Mouse (Mus musculus) macrophage (primary cell): ENCODE data around the gene 1110017D15Rik. TPM values are rescaled to one million over a fixed set of nuclear protein-coding genes. Genes with fewer than 3 reads are reported as not detected.
A peak's percentile ranks its signal among the peaks of the same experiment; 100 is the strongest.
"Not testable (repeated sequence)": the region's sequence is repeated elsewhere in the genome, so short reads cannot be mapped to it uniquely, and the experiment has no call there.

Experiments used
- H3K27ac ChIP-seq: fragments of 350-480 bp; formaldehyde crosslinking; 2 replicates; pipeline ENCODE4 v1.9.0; 2021
- H3K36me3 ChIP-seq: fragments of 350-480 bp; formaldehyde crosslinking; 2 replicates; pipeline ENCODE4 v1.9.0; 2021; ENCODE audit errors: inconsistent target
- H3K4me3 ChIP-seq: fragments of 350-480 bp; formaldehyde crosslinking; 2 replicates; pipeline ENCODE4 v1.9.0; 2021; ENCODE audit errors: inconsistent target
- H3K79me2 ChIP-seq: fragments of 350-480 bp; formaldehyde crosslinking; 2 replicates; pipeline ENCODE4 v1.9.0; 2021; ENCODE audit errors: inconsistent target
- WGBS: methylation state at CpG from one replicate; pipeline ENCODE4 v1.1.7; 2026; ENCODE audit warnings: inconsistent platforms; ENCODE audit not compliant: missing documents; 5-methylcytosine and 5-hydroxymethylcytosine counted together
- polyA plus RNA-seq: library from polyadenylated mRNA; stranded (reverse); fragments of 250-400 nt; gene quantifications from 3 replicates; pipeline ENCODE4 v1.2.4, GENCODE M21; 2018; ENCODE audit warnings: inconsistent platforms

Gene 1110017D15Rik
- polyA plus RNA-seq, 1 experiment from 2014 or later: 0.22 TPM

- Histone ChIP-seq H3K36me3 (0 out of 2 replicates have a peak, but pooled peaks cover 17% of the 10 kb centered on the region), H3K79me2 (no peaks in the 10 kb centered on the region), H3K4me3 (no peak overlapping the region), H3K27ac (no peak overlapping the region)
- 97% methylated on average over 8 of the region's 8 CpGs for WGBS
Observed at GRCm38 (mm10) chr4:41480254-41480653, 36.9 kb downstream of the 1110017D15Rik start.

- Histone ChIP-seq H3K27ac (no peak overlapping the region), H3K4me3 (no peak overlapping the region), H3K36me3 (0 out of 2 replicates have a peak, but pooled peaks cover 17% of the 10 kb centered on the region), H3K79me2 (no peaks in the 10 kb centered on the region)
- WGBS: 88% methylated on average over 1 of the region's 1 CpGs
Observed at GRCm38 (mm10) chr4:41479456-41479804, 37.7 kb downstream of the 1110017D15Rik start.

GRCm38 (mm10) chr4:41478751-41479455 lies 38.2 kb downstream of the 1110017D15Rik start:
- H3K4me3 ChIP-seq: no peak overlapping the region
- WGBS: 92% methylated on average over 4 of the region's 4 CpGs
- 0 out of 2 replicates have a peak, but pooled peaks cover 17% of the 10 kb centered on the region for H3K36me3 ChIP-seq
- H3K79me2 ChIP-seq: no peaks in the 10 kb centered on the region
- no peak overlapping the region for H3K27ac ChIP-seq

GRCm38 (mm10) chr4:41477648-41478160 lies 39.4 kb downstream of the 1110017D15Rik start:
- 0 out of 2 replicates have a peak, but pooled peaks cover 17% of the 10 kb centered on the region for H3K36me3 ChIP-seq
- 96% methylated on average over 9 of the region's 9 CpGs for WGBS
- no peak overlapping the region for H3K4me3 ChIP-seq
- no peak overlapping the region for H3K27ac ChIP-seq
- H3K79me2 ChIP-seq: no peaks in the 10 kb centered on the region

- Histone ChIP-seq H3K36me3 (no peaks in the 10 kb centered on the region), H3K4me3 (no peak overlapping the region), H3K79me2 (no peaks in the 10 kb centered on the region), H3K27ac (no peak overlapping the region)
- WGBS: 100% methylated on average over 1 of the region's 1 CpGs
Observed at GRCm38 (mm10) chr4:41471384-41471689, 45.8 kb downstream of the 1110017D15Rik start.

- Histone ChIP-seq H3K4me3 (no peak overlapping the region), H3K27ac (no peak overlapping the region), H3K79me2 (no peaks in the 10 kb centered on the region), H3K36me3 (no peaks in the 10 kb centered on the region)
- 94% methylated on average over 5 of the region's 5 CpGs for WGBS
Observed at GRCm38 (mm10) chr4:41470684-41471383, 46.3 kb downstream of the 1110017D15Rik start.

- Histone ChIP-seq H3K27ac (no peak overlapping the region), H3K4me3 (no peak overlapping the region), H3K79me2 (no peaks in the 10 kb centered on the region), H3K36me3 (no peaks in the 10 kb centered on the region)
- 98% methylated on average over 7 of the region's 7 CpGs for WGBS
Observed at GRCm38 (mm10) chr4:41470051-41470683, 47.0 kb downstream of the 1110017D15Rik start.

- H3K36me3 ChIP-seq: no peaks in the 10 kb centered on the region
- no peak overlapping the region for H3K4me3 ChIP-seq
- H3K27ac ChIP-seq: 0 out of 2 replicates have a peak overlapping the region, but pooled peaks have one; percentile 25
- H3K79me2 ChIP-seq: no peaks in the 10 kb centered on the region
- 37% methylated on average over 10 of the region's 10 CpGs for WGBS
Observed at GRCm38 (mm10) chr4:41469199-41469598, 47.9 kb downstream of the 1110017D15Rik start.

GRCm38 (mm10) chr4:41468396-41469080 lies 48.6 kb downstream of the 1110017D15Rik start:
- Histone ChIP-seq H3K27ac (0 out of 2 replicates have a peak overlapping the region, but pooled peaks have one; percentile 25), H3K36me3 (no peaks in the 10 kb centered on the region), H3K79me2 (peaks cover 4% of the 10 kb centered on the region; the same call in 1 of the 2 replicates), H3K4me3 (no peak overlapping the region)
- WGBS: 45% methylated on average over 16 of the region's 17 CpGs

GRCm38 (mm10) chr4:41465287-41465665 lies 51.9 kb downstream of the 1110017D15Rik start:
- WGBS: 18% methylated on average over 17 of the region's 17 CpGs
- H3K79me2 ChIP-seq: peaks cover 34% of the 10 kb centered on the region
- no peaks in the 10 kb centered on the region for H3K36me3 ChIP-seq
- peak overlapping the region; percentile 28; the same call in 1 of the 2 replicates for H3K27ac ChIP-seq
- peak overlapping the region; percentile 76 for H3K4me3 ChIP-seq

GRCm38 (mm10) chr4:41464345-41465286 lies 52.5 kb downstream of the 1110017D15Rik start, which contains the start of the genes Kif24 and Nudt2:
Gene Kif24 (minus strand): TSS chr4:41464887.
Gene Nudt2 (plus strand): TSS chr4:41465151.
- WGBS: 1% methylated on average over 69 of the region's 70 CpGs
- Histone ChIP-seq H3K4me3 (peak within 1 kb of the TSS; percentile 76), H3K27ac (peak within 1 kb of the TSS; percentile 69), H3K79me2 (peaks cover 36% of the 10 kb centered on the region), H3K36me3 (no peaks in the 10 kb centered on the region)

- Histone ChIP-seq H3K79me2 (peaks cover 36% of the 10 kb centered on the region), H3K27ac (peak overlapping the region; percentile 69), H3K4me3 (peak overlapping the region; percentile 67; the same call in 1 of the 2 replicates)
- not testable (repeated sequence) for H3K36me3 ChIP-seq
- WGBS: 25% methylated on average over 3 of the region's 3 CpGs
Observed at GRCm38 (mm10) chr4:41463051-41463738, 53.9 kb downstream of the 1110017D15Rik start.

- peaks cover 36% of the 10 kb centered on the region for H3K79me2 ChIP-seq
- WGBS: 100% methylated on average over 1 of the region's 1 CpGs
- no peak overlapping the region for H3K27ac ChIP-seq
- H3K36me3 ChIP-seq: no peaks in the 10 kb centered on the region
- H3K4me3 ChIP-seq: no peak overlapping the region
Observed at GRCm38 (mm10) chr4:41460690-41461089, 56.4 kb downstream of the 1110017D15Rik start.
